Mouse (Mus musculus) lung, adult 10 weeks (tissue): ENCODE measurements around the gene Rab14. TPM values are rescaled to one million over a fixed set of nuclear protein-coding genes. Genes with fewer than 3 reads are reported as not detected.

Experiments used
- polyA plus RNA-seq: library from polyadenylated mRNA; stranded (reverse); fragments of 350-450 nt; fragmentation: Illumina TruSeq; extraction: RNeasy Lipid Tissue Mini Kit (QIAGEN cat#74804); gene quantifications from one replicate; pipeline ENCODE4 v1.2.3, GENCODE M21; 2014; ENCODE audit warnings: low read depth, low replicate concordance; ENCODE audit not compliant: insufficient read depth

The Rab14 gene
- polyA plus RNA-seq = 74.3 TPM

GRCm38 (mm10) chr2:35200898-35201668 lies at the start of gene Rab14:
Rab14 (minus strand) TSS chr2:35201120.

Other genes starting within 250 kb of the Rab14 start
- 39.9 TPM for gene Traf1, start 239.3 kb downstream of the Rab14 start, polyA plus RNA-seq
- 164 TPM for gene Hc, start 139.7 kb downstream of the Rab14 start, polyA plus RNA-seq
- gene AI182371, start 99.6 kb downstream of the Rab14 start, polyA plus RNA-seq = 2.8 TPM
- gene Cntrl, start 91.6 kb downstream of the Rab14 start, polyA plus RNA-seq = 15.3 TPM
- gene Gsn, start 55.3 kb upstream of the Rab14 start, polyA plus RNA-seq = 2,195 TPM
- gene Stom, start 135.9 kb upstream of the Rab14 start, polyA plus RNA-seq = 48.3 TPM
- gene 4930568D16Rik, start 166.6 kb upstream of the Rab14 start, polyA plus RNA-seq = not detected
- gene 4930402F06Rik, start 196.1 kb upstream of the Rab14 start, polyA plus RNA-seq = not detected